Mouse (Mus musculus) mature B cell (primary cell): ENCODE data around the gene Gon7.

Experiments used
- in situ Hi-C: fragments of 300-500 bp; cut with MboI; formaldehyde crosslinking; loops from 2 replicates; pipeline ENCODE4 v1.14.3; 2019

Gene Gon7

GRCm38 (mm10) chr12:102743036-102743588 lies 14.5 kb downstream of the Gon7 start:
- in situ Hi-C loops = loop anchor here (25.0 kb wide), 2 partner anchors 319 to 781 kb away; partner anchors contain the start of gene Atxn3

GRCm38 (mm10) chr12:102742056-102742455 lies 15.5 kb downstream of the Gon7 start:
- in situ Hi-C loops = loop anchor here (25.0 kb wide), 2 partner anchors 320 to 780 kb away; partner anchors contain the start of gene Atxn3

- in situ Hi-C loops = loop anchor here (25.0 kb wide), 2 partner anchors 322 to 778 kb away; partner anchors contain the start of gene Atxn3
These were observed 17.3 kb downstream of the Gon7 start for GRCm38 (mm10) chr12:102740285-102740684.

GRCm38 (mm10) chr12:102739096-102739495 lies 18.5 kb downstream of the Gon7 start:
- in situ Hi-C loops = loop anchor here (25.0 kb wide), 2 partner anchors 323 to 777 kb away; partner anchors contain the start of gene Atxn3

GRCm38 (mm10) chr12:102733381-102733780 lies 24.2 kb downstream of the Gon7 start:
- in situ Hi-C loops = loop anchor here (25.0 kb wide), 2 partner anchors 329 to 771 kb away; partner anchors contain the start of gene Atxn3

- in situ Hi-C loops = loop anchor here (25.0 kb wide), 2 partner anchors 331 to 769 kb away; partner anchors contain the start of gene Atxn3
These were observed 26.6 kb downstream of the Gon7 start for GRCm38 (mm10) chr12:102730798-102731619.

GRCm38 (mm10) chr12:102729855-102730797 lies 27.5 kb downstream of the Gon7 start:
- in situ Hi-C loops = loop anchor here (5.0 to 25.0 kb wide), 3 partner anchors 153 to 768 kb away; partner anchors contain the start of gene Atxn3

GRCm38 (mm10) chr12:102725761-102726175 lies 31.8 kb downstream of the Gon7 start:
- in situ Hi-C loops = loop anchor here (5.0 to 25.0 kb wide), 3 partner anchors 148 to 763 kb away; partner anchors contain the start of gene Atxn3

- in situ Hi-C loops = loop anchor here (5.0 to 25.0 kb wide), 3 partner anchors 148 to 763 kb away; partner anchors contain the start of gene Atxn3
These were observed 32.5 kb downstream of the Gon7 start for GRCm38 (mm10) chr12:102725146-102725545.

GRCm38 (mm10) chr12:102723861-102724260 lies 33.7 kb downstream of the Gon7 start:
- in situ Hi-C loops = no loop called here

- in situ Hi-C loops = no loop called here
These were observed 34.6 kb downstream of the Gon7 start for GRCm38 (mm10) chr12:102722966-102723365.

- in situ Hi-C loops = no loop called here
These were observed 35.2 kb downstream of the Gon7 start for GRCm38 (mm10) chr12:102722451-102722850.

- in situ Hi-C loops = no loop called here
These were observed 37.9 kb downstream of the Gon7 start for GRCm38 (mm10) chr12:102719552-102720315.

GRCm38 (mm10) chr12:102714654-102715395 lies 42.8 kb downstream of the Gon7 start:
- in situ Hi-C loops = no loop called here

- in situ Hi-C loops = no loop called here
These were observed 43.5 kb downstream of the Gon7 start for GRCm38 (mm10) chr12:102714116-102714515.

GRCm38 (mm10) chr12:102713153-102713865 lies 44.3 kb downstream of the Gon7 start:
- in situ Hi-C loops = no loop called here

GRCm38 (mm10) chr12:102710851-102711375 lies 46.7 kb downstream of the Gon7 start:
- in situ Hi-C loops = no loop called here

- in situ Hi-C loops = no loop called here
These were observed 47.7 kb downstream of the Gon7 start for GRCm38 (mm10) chr12:102709896-102710295.

GRCm38 (mm10) chr12:102708220-102708619 lies 49.4 kb downstream of the Gon7 start:
- in situ Hi-C loops = no loop called here
